Mouse (Mus musculus) gonadal fat pad, adult 2 months (tissue): ENCODE measurements around the gene 9230112D13Rik. TPM values are rescaled to one million over a fixed set of nuclear protein-coding genes. Genes with fewer than 3 reads are reported as not detected.

ENCODE experiments used
- DNase-seq: peaks from one replicate; pipeline ENCODE4 v3.0.0-alpha.2; 2012; ENCODE audit warnings: low read depth
- polyA plus RNA-seq: library from polyadenylated mRNA; depleted of rRNA; stranded (reverse); fragments of >200 nt; gene quantifications from 2 replicates; pipeline ENCODE4 v1.2.3, GENCODE M21; 2012

Gene 9230112D13Rik
- polyA plus RNA-seq, 1 experiment = 0.61 TPM

GRCm38 (mm10) chr14:34540685-34541162 is 18.1 kb upstream of the 9230112D13Rik start:
- no peak for DNase-seq

- no peak for DNase-seq
Measured at GRCm38 (mm10) chr14:34535883-34536282, 13.3 kb upstream of the 9230112D13Rik start.

GRCm38 (mm10) chr14:34533537-34533936 is 10.9 kb upstream of the 9230112D13Rik start:
- DNase-seq = no peak

- no peak for DNase-seq
Measured at GRCm38 (mm10) chr14:34532536-34532935, 9.9 kb upstream of the 9230112D13Rik start.

GRCm38 (mm10) chr14:34528804-34529203 is 6.2 kb upstream of the 9230112D13Rik start:
- DNase-seq = no peak

GRCm38 (mm10) chr14:34517959-34518544 is 4.5 kb downstream of the 9230112D13Rik start:
- DNase-seq = no peak

- no peak for DNase-seq
Measured at GRCm38 (mm10) chr14:34516960-34517577, 5.5 kb downstream of the 9230112D13Rik start.

- no peak for DNase-seq
Measured at GRCm38 (mm10) chr14:34515860-34516259, 6.7 kb downstream of the 9230112D13Rik start.

- no peak for DNase-seq
Measured at GRCm38 (mm10) chr14:34514120-34514519, 8.5 kb downstream of the 9230112D13Rik start.

- DNase-seq = no peak
Measured at GRCm38 (mm10) chr14:34512602-34513001, 10.0 kb downstream of the 9230112D13Rik start.

GRCm38 (mm10) chr14:34511901-34512300 is 10.7 kb downstream of the 9230112D13Rik start:
- no peak for DNase-seq

GRCm38 (mm10) chr14:34508842-34509439 is 13.7 kb downstream of the 9230112D13Rik start:
- no peak for DNase-seq

GRCm38 (mm10) chr14:34508187-34508840 is 14.3 kb downstream of the 9230112D13Rik start:
- no peak for DNase-seq

- no peak for DNase-seq
Measured at GRCm38 (mm10) chr14:34505309-34505708, 17.3 kb downstream of the 9230112D13Rik start.

GRCm38 (mm10) chr14:34504377-34504776 is 18.2 kb downstream of the 9230112D13Rik start:
- DNase-seq = peak; percentile 89

- DNase-seq = no peak
Measured at GRCm38 (mm10) chr14:34503759-34504158, 18.8 kb downstream of the 9230112D13Rik start.

GRCm38 (mm10) chr14:34503325-34503647 is 19.3 kb downstream of the 9230112D13Rik start, which contains the start of gene Bmpr1a:
Gene Bmpr1a (minus strand): TSS chr14:34503341.
- no peak for DNase-seq

- no peak for DNase-seq
Measured at GRCm38 (mm10) chr14:34502475-34503324, 19.9 kb downstream of the 9230112D13Rik start.

- DNase-seq = no peak
Measured at GRCm38 (mm10) chr14:34501804-34502474, 20.7 kb downstream of the 9230112D13Rik start.

GRCm38 (mm10) chr14:34501447-34501803 is 21.2 kb downstream of the 9230112D13Rik start:
- no peak for DNase-seq

GRCm38 (mm10) chr14:34500309-34500708 is 22.3 kb downstream of the 9230112D13Rik start:
- no peak for DNase-seq
